Comparison of ENCODE assay signal across 10 mouse cellular contexts in the genomic region with DNA sequence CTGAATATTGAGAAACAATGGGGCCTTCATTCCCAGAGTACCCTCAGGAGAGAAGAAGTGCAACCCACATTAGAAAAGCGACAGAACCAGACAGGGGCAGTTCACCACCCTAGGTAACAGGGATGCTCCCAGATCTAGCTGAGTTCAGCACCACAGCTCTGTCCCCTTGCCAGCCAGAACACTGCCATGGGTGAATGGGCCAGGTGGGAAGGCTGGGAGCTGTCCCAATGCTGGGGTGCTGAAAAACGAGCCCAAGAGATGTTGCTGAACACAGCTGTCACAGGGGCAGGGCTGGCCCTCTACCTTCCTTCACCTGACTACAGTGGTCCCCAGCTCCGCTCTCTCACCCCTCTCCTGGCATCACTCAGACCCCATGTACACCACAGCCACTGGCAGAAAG.
DNase-seq lines count a peak whose midpoint lies in the region.
"Had no signal": no experiment of that assay in that cellular context is flagged by ENCODE, and none has a peak within 500 bp of the region (broad histone marks: within the 10 kb centered on the region; RNA-seq: fewer than 3 reads in every experiment).

No protein-coding gene starts in this region.

- WGBS in embryonic facial prominence, embryonic 10.5 days, result 22% methylated on average over 3 of the region's 3 CpGs

- H3K9me3 ChIP-seq in embryonic facial prominence, embryonic 10.5 days, result no peaks in the 10 kb centered on the region

- H3K27ac ChIP-seq in embryonic facial prominence, embryonic 10.5 days (replicated peaks), result no peak overlapping the region

- intact Hi-C loops in heart, postnatal 10 days (cut with DNase I), result no loop called here
- intact Hi-C loops in heart, postnatal 25 days (cut with DNase I), result no loop called here
- intact Hi-C loops in left cerebral cortex, postnatal 25 days (cut with DNase I), result no loop called here

- H3K27me3 ChIP-seq in embryonic facial prominence, embryonic 10.5 days (replicated peaks; ENCODE audit: low read depth, poor library complexity, severe bottlenecking), result no peaks in the 10 kb centered on the region
- H3K27me3 ChIP-seq: megakaryocyte, embryonic 14.5 days had no signal

- peak; percentile 52 to 62 for DNase-seq in heart, postnatal 10 days
- no peak for DNase-seq in heart, postnatal 25 days (ENCODE audit: low spot score)
- peak; percentile 53 for DNase-seq in Muller cell, postnatal 12 days (ENCODE audit: inconsistent ontology term)
- peak; percentile 84 for DNase-seq in embryonic facial prominence, embryonic 10.5 days (ENCODE audit: low spot score)
- peak; percentile 41 to 42 for DNase-seq in lung, postnatal 4 days
- DNase-seq in right cerebral cortex, postnatal 25 days, result no peak
- DNase-seq in left cerebral cortex, postnatal 25 days (ENCODE audit: low spot score in 2 of 2), result no peak
- no peak for DNase-seq in cerebellum, adult 11 months

- H3K4me1 ChIP-seq in embryonic facial prominence, embryonic 10.5 days, result peaks cover 6% of the 10 kb centered on the region; the same call in 1 of the 2 replicates
- H3K4me1 ChIP-seq: megakaryocyte, embryonic 14.5 days had no signal

- no peak overlapping the region for H3K4me3 ChIP-seq in embryonic facial prominence, embryonic 10.5 days
- H3K4me3 ChIP-seq: megakaryocyte, embryonic 14.5 days had no signal

- H3K36me3 ChIP-seq in embryonic facial prominence, embryonic 10.5 days (replicated peaks), result no peaks in the 10 kb centered on the region
- H3K36me3 ChIP-seq: G1E had no signal

Comparison
In these comparisons a context has a peak if more than half of its experiments do, and no peak if none do; other contexts are left out.
1. DNase-seq: peak in heart, postnatal 10 days (2 of 2), Muller cell, postnatal 12 days (single experiment), embryonic facial prominence, embryonic 10.5 days (single experiment) and lung, postnatal 4 days (2 of 2); none in heart, postnatal 25 days (single experiment), right cerebral cortex, postnatal 25 days (single experiment), left cerebral cortex, postnatal 25 days (0 of 2) and cerebellum, adult 11 months (single experiment).